Mouse (Mus musculus) gonadal fat pad, adult 2 months (tissue): ENCODE results near the gene Ccdc74a. TPM values are rescaled to one million over a fixed set of nuclear protein-coding genes. Genes with fewer than 3 reads are reported as not detected.
"Not testable (repeated sequence)": the region's sequence is repeated elsewhere in the genome, so short reads cannot be mapped to it uniquely, and the experiment has no call there.

Source experiments
- DNase-seq: peaks from one replicate; pipeline ENCODE4 v3.0.0-alpha.2; 2012; ENCODE audit warnings: low read depth
- polyA plus RNA-seq: library from polyadenylated mRNA; depleted of rRNA; stranded (reverse); fragments of >200 nt; gene quantifications from 2 replicates; pipeline ENCODE4 v1.2.3, GENCODE M21; 2012; rRNA removed

Ccdc74a gene
- 15.7 and 23.9 TPM in 2 replicates for polyA plus RNA-seq

DNA sequence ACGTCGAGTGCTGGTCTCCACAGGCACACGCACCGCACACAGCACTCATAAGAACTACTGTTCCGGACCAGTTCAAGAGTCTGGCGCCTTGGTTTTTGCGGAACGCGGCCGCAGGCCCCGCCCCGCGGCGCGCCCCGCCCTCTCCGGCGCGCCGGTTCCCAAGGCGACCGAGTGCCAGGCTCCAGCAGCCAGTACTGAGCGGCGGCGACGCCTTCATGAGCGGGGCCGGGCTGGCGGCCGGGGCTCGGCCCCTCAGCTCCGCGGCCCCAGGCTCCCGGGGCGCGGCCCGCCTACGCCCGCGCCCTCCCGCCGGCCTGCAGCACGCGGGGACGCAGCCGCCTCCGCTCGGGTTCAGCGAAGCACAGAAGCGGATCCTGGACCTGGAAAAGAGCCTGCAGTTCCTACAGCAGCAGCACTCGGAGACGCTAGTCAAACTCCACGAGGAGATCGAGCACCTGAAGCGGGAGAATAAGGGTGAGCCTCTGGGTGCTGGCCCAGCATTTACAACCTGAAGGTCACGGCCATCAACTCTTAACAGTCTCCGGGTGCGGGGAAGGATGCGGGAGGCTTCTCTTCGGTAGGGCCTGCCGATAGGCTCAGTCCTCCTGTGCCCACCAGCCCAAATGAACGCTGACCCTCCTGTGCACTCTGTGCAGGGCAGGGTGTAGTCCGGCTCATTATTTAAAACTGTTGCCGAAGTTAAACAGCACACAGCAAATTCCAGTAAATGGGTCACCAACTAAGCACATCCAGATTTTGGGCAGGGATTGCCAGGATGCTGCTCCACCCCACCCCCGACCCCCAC lies at the start of gene Ccdc74a:
Ccdc74a (plus strand) TSS at position 161 of the 805 bp plus-strand sequence.
- DNase-seq, result no peak

DNA sequence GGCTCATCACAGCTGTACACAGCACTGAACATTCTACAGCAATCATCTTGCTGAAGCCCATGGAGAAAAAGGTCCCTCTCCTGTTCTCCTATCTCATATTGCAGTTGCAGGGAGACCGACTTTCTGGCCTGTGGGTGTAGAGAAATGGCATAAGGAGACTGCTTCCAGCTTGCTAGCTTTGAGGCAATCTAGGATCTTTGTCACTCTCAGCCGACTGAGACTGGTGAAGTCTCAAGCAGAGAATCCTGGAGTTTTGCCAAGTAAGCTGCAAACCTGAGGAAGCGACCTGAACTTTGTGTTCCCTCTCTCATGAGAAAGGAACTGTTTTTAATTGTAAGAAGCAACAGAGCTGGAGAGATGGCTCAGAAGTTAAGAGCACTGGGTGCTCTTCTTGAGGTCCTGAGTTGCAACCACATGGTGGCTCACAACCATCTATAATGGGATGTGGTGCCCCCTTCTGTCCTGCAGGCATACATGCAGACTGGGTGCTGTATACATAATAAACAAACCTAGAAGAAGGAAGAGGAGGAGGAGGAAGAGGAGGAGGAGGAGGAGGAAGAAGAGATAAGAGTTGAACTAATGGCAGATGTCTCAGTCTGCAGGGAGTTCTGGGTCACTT lies 45.2 kb upstream of the Ccdc74a start:
- no peak for DNase-seq

DNA sequence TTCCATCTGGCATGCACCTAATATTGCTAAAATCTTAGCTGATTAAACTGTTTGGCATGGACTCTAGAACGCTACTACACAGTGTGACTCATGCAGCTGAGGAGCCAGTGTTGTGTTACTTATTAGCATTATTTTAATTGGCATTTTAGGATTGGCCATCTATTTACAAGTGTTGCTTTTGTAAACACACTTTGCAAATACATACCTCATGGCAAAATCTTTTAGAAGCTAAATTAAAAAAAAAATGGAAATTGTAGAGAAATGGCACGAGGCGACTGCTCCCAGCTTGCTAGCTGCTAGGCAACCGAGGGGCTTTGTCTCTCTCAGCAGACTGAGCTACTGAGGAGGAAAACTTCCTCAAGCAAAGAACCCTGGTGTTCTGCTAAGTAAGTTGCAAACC lies 41.3 kb upstream of the Ccdc74a start:
- no peak for DNase-seq

DNA sequence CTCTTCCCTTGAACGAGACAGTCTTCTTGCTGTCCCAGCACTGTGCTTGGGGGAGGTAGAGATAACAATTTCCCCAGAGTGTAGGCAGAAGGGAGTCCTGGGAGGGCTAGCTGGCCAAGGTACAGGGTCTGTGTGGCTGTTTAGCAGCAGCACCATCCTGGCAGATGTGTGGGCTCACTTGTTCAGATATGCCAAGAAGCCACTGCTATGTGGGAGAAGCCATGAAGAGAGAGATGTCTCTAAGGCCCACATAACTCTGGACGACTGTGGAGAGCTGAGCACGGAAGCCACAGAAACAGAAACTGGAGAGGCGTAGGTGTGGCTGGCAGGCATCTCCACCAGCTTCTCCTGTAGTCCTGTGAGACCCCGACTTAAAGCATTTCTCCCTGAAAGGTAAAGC lies 40.6 kb upstream of the Ccdc74a start:
- no peak for DNase-seq

DNA sequence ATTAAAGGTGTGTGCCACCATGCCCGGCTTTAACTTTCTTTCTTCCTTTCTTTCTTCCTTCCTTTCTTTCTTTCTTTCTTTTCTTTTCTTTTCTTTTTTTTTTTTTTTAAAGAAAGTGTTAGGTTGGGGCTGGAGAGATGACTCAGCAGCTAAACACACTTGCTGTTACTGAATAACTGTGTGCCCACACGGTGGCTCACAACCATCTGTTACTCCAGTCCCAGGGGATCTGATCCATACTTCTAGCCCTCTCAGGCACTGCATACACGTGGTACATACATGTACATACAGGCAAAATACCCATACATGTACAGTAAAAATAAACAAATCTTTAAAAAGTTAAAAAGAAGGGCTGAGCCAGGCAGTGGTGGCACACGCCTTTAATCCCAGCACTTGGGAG lies 34.9 kb upstream of the Ccdc74a start:
- DNase-seq, result no peak

DNA sequence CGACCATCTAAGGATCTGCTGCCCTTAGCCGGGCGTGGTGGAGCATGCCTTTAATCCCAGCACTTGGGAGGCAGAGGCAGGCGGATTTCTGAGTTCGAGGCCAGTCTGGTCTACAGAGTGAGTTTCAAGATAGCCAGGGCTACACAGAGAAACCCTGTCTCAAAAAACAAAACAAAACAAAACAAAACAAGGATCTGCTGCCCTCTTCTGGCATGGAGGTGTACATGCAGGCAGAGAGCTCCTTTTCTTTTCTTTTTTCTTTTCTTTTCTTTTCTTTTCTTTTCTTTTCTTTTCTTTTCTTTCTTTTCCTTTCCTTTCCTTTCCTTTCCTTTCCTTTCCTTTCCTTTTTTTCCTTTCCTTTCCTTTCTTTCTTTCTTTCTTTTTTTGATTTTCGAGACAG lies 31.5 kb upstream of the Ccdc74a start:
- DNase-seq, result not testable (repeated sequence)

DNA sequence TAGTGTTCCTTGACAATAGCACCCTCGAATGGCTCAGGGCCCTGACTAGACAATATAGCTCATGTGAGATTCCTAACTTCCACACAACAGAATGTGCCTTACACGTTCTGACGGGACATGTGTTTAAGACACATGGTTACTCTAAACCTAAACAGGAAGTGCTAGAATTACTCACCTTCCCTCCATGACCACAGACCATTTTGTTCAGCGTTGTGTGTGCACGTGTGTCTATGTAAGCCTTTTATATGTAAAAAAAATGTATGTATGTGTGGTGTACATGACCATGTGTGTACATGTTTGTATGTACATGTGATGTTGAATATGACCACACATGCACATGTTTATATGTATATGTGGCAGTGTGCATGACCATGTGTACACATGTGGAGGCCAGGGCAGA lies 30.1 kb upstream of the Ccdc74a start:
- no peak for DNase-seq

DNA sequence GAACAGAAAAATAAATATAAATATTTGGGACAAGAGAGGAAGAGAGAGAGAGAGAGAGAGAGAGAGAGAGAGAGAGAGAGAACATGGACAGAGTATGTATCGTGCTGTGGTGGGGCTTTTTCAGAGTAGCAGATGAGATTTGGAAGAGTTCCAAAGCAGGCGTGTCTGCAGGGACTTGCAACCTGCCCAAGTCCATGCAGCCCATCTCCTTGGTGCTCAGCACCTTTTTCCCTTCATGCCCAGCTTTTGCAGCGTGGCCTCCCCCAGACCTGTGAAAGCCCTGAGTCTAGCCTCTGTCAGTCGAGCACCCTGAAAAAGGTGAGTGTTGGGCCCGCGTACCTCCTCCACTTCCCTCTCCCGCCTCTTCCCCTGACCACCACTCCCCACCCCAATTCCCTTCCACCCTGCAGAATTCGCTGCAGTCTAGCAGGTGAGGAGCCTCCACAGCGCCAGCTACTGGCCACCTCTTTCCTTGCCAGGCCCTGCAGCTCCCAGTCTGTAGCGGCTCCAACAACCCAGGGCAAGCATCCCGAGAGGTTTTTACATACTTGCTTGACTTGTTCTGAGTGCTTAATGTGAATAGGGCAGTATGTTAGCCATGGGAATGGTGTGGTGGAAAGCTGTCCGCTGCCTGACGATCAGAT lies 28.2 kb upstream of the Ccdc74a start:
- DNase-seq, result no peak

DNA sequence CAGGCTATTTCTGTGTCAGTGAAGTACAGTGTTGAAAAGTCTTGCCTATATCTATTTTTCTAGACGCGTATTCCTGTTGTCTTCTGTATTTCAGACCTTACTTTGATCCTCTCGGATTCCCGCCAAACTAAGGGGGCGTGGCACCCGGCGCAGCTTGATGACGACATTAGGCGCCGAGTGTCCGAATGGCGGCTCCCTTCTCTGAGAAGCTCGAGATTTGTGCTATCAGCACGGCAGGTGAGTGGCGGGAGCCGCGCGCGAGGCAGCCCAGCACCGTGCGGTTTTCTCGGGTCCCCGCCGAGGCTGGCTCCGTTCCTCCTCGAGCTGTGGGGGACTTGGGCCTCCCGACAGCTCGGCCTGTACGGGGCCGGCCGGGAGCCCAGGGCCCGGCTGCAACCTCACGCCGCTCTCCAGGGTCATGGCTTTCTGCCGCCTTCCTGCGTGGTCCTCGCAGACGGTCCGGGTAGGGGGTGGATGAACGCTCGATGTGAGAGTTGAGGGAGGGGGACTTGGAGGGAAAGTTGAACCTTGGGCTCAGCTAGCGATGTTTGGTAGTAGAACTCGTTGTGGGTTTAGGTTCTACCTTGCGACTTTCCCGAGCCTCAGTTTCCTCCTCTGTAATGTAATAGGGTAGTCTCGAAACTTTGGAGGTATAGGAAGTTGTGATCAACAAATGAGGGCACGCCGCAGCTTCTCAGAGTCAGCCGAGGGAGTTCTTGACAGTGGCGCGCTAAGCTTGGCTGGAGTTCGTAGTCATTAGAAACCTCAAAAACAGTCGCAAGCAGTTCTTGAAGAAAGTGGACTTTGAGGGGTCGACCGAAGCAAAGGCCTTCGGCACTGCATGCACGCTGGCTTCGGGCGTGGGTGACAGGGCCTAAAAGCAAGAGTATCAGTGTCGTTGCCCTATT lies 26.8 kb upstream of the Ccdc74a start, which contains the start of gene Smpd4:
Smpd4 (plus strand) TSS at position 157 of the 908 bp plus-strand sequence.
- no peak for DNase-seq

DNA sequence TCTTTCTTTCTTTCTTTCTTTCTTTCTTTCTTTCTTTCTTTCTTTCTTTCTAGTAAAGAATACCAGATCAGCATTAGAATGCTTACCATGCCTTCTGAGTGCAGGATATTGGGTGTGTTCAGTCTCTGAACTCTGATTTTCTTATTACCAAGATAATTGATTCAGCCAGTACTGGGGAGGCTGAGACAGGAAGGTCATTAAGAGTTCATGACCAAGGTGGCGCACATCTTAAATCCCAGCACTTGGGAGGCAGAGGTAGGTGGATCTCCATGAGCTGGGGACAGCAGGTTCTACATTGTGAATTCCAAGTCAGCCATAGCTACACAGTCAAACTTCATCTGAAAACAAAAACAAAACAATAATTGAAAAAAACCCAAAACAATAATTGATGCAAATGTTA lies 24.3 kb upstream of the Ccdc74a start:
- DNase-seq, result no peak

DNA sequence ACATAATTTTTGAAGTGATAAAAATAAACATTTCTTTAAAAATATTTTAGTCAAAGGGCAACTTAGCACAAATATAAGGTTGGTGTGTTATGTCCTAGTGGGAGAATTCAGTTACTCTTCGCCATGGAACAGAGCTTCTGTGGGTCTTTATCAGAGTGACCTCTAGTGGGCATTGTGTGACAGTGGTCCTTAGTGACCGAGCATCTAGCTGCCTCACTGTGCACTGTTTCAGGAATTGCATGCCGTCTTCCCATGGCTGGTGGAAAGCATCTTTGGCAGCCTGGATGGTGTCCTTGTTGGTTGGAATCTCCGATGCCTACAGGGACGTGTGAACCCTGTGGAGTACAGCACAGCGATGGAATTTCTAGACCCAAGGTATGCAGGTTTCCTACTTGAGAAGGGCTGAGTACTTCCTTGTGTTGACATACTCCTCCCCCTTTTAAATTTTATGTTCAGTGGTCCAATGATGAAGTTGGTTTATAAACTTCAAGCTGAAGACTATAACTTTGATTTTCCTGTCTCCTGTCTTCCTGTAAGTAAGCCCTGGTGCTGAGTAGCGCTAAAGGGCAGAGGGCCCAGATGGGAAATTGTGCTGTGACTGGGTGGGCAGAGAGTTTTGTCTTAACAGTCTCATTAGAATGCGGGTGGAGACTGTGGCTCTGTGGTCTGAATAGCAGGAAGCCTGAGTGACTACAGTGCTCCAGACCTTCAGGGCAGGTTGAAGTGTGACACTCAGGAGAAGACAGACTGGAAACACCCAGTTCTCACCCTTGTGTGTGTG lies 20.6 kb upstream of the Ccdc74a start:
- DNase-seq, result no peak

DNA sequence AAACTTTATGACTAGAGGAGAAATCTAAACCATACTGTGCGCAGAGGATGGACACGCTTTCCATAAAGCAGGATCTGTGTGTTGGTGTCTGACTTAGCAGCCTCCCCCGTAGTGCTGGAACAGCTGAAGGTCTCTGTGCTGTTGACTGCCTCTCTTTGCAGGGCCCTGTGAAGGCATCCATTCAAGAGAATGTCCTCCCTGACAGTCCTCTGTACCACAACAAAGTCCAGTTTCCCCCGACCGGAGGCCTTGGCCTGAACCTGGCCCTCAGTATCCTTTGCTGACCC lies 20.1 kb upstream of the Ccdc74a start:
- DNase-seq, result no peak

GRCm38 (mm10) chr16:17632580-17632979 lies 13.7 kb upstream of the Ccdc74a start:
- DNase-seq, result no peak

GRCm38 (mm10) chr16:17633481-17634181 lies 12.6 kb upstream of the Ccdc74a start:
- no peak for DNase-seq

DNA sequence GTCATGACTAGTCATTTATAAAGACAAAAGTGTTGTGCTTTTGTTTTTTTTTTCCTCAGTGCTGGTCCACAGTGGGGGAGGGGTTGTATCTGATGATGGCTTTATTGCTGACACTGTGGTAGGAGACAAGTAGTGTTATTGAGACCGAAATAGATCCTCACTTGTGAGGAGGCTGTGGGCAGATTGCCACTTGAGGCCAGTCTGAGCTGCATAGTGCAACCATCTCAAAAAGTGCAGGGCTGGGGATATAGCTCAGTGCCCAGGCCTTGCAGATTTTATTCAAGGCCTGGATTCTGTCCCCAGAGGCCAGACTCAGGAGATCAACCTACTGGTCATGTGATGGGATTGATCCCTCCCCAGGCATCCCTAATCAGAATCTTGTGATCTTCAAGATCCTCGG lies 9.4 kb upstream of the Ccdc74a start:
- DNase-seq, result no peak

- DNase-seq, result no peak
Measured at GRCm38 (mm10) chr16:17637610-17638009, 8.7 kb upstream of the Ccdc74a start.

DNA sequence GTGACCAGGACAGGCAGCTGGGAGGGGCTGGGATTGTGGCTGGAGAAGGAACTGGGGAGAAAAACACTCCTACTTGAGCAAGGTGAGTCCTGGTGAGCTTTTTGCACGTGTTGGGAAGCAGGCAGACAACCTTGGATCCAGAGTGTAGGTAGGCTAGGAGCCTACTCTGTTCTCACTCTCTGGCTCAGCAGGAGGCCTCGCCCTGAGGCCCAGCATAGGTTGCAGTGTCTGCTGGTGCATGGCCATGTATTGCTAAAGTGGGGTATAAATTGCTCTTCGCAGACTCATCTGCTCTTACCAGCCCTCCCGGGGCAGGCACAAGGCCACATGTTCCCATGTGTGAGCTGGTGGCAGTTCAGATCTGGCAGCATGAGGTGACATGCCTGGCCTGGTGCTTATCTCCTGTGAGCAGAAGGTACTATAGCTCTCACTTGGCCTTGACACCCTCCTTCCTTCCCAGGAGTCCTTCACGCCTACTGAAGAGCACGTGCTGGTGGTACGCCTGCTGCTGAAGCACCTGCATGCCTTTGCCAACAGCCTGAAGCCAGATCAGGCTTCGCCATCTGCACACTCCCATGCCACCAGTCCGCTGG lies 8.1 kb upstream of the Ccdc74a start:
- no peak for DNase-seq

GRCm38 (mm10) chr16:17639081-17639480 lies 7.2 kb upstream of the Ccdc74a start:
- no peak for DNase-seq

- DNase-seq, result no peak
Measured at GRCm38 (mm10) chr16:17639951-17640350, 6.3 kb upstream of the Ccdc74a start.

- no peak for DNase-seq
Measured at GRCm38 (mm10) chr16:17640706-17641105, 5.6 kb upstream of the Ccdc74a start.
